Mouse (Mus musculus) erythroblast, embryonic 14.5 days (primary cell): ENCODE measurements around the gene Hoxa2.

Experiments
- GATA1 ChIP-seq: IDR thresholded peaks from 2 replicates; pipeline ENCODE4 v1.6.1; 2012; ENCODE audit warnings: low read length, inconsistent platforms, mixed read lengths
- TAL1 ChIP-seq: IDR thresholded peaks from 3 replicates; pipeline ENCODE4 v1.6.1; 2012; ENCODE audit warnings: low read length, inconsistent platforms, mixed read lengths

DNA sequence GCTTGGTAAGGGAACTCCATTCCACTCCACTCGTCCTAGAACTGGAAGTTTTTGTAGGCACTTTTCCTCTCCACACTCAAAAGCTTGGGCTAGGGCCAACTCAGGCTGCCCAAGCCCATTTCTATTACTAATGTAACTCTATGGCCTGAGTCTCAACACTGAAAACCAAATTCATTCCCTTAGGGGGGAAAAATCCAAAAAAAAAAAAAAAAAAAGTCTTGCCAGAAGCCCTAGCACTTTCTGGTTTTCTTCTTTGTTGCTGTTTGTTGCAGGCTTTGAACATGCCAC, 2.6 kb downstream of the Hoxa2 start:
- TF ChIP-seq GATA1 (no peak), TAL1 (no peak)
